16 mouse cellular contexts compared by ENCODE assay signal in the genomic region with DNA sequence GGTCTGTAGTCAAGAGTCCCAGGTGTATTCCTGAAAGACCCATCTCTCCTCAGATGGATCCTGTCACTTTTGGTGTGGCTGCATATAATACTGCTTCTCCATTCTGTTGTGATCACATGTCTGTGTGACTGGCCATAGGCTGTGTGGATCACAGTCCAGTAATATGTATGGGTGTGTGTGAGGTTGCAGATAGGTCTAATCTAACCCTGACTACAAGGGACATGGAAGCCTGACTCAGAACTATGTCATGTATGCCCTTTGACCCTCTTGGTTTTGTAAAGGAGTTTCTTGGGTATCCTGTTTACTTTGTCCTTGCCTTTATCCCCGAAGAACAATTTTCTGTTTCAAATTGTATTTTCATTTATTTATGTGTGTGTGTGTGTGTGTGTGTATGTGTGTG.
"Had no signal": no experiment of that assay in that cellular context is flagged by ENCODE, and none has a peak within 500 bp of the region (broad histone marks: within the 10 kb centered on the region; RNA-seq: fewer than 3 reads in every experiment).

No protein-coding gene starts in this region.

- DNase-seq: liver, postnatal 0 days; lung, adult 2 months; lung, postnatal 14 days; lung, postnatal 36 days; midbrain, embryonic 14.5 days; right cerebral cortex, postnatal 14 days; thymus, adult 18-20 months; thymus, postnatal 14 days; thymus, postnatal 36 days had no signal

- H3K4me1 ChIP-seq: lung, embryonic 15.5 days; megakaryocyte, embryonic 14.5 days; midbrain, embryonic 12.5 days; neural tube, embryonic 12.5 days; stomach, embryonic 15.5 days had no signal

- H3K27ac ChIP-seq: lung, embryonic 15.5 days; macrophage; midbrain, embryonic 12.5 days; neural tube, embryonic 12.5 days; stomach, embryonic 15.5 days had no signal

- H3K4me3 ChIP-seq: lung, embryonic 15.5 days; megakaryocyte, embryonic 14.5 days; midbrain, embryonic 12.5 days; neural tube, embryonic 12.5 days; stomach, embryonic 15.5 days had no signal

- H3K9ac ChIP-seq: liver, postnatal 0 days; lung, embryonic 15.5 days; midbrain, embryonic 12.5 days; neural tube, embryonic 12.5 days; stomach, embryonic 15.5 days had no signal

- H3K4me2 ChIP-seq: lung, embryonic 15.5 days; midbrain, embryonic 12.5 days; neural tube, embryonic 12.5 days; stomach, embryonic 15.5 days had no signal

- H3K36me3 ChIP-seq: lung, embryonic 15.5 days; midbrain, embryonic 12.5 days; neural tube, embryonic 12.5 days; stomach, embryonic 15.5 days had no signal

- ATAC-seq: liver, postnatal 0 days; lung, postnatal 0 days had no signal

- H3K9me3 ChIP-seq: lung, embryonic 15.5 days; megakaryocyte, embryonic 14.5 days; midbrain, embryonic 12.5 days; neural tube, embryonic 12.5 days; stomach, embryonic 15.5 days had no signal

- H3K27me3 ChIP-seq: lung, embryonic 15.5 days; megakaryocyte, embryonic 14.5 days; midbrain, embryonic 12.5 days; neural tube, embryonic 12.5 days; stomach, embryonic 15.5 days had no signal
